Mouse (Mus musculus): ENCODE data around the gene Epn2. TPM values are rescaled to one million over a fixed set of nuclear protein-coding genes. Genes with fewer than 3 reads are reported as not detected.

Epn2 gene
- polyA plus RNA-seq, 1 experiment from 2014 or later = 31.0 TPM

DNA sequence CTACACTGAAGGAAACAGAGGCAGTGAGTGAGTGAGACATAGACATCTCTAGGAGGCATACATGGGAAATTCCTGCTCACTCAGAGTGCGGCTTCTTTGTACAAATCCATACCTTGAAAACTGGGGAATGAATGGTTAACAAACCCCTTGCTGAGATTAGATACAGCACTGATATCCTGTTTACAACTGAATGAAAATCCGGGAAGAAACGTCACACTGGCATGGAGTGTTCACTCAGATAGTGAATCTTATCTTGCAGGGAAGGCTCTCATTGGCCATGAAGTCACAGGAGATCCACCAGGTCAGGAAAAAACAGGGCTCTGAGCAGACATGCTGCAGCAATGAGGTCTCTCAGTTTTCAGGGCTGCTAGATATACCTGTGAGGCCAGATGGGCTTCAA, 42.5 kb downstream of the Epn2 start:
- H3K4me3 ChIP-seq (replicated peaks) = no peak overlapping the region
- H3K9ac ChIP-seq = no peak overlapping the region
- H3K4me2 ChIP-seq (replicated peaks) = no peak overlapping the region
- H3K27me3 ChIP-seq = no peaks in the 10 kb centered on the region
- 63% methylated on average over 3 of the region's 3 CpGs for WGBS
- H3K27ac ChIP-seq (replicated peaks) = no peak overlapping the region
- no peaks in the 10 kb centered on the region for H3K4me1 ChIP-seq
- H3K36me3 ChIP-seq = 0 out of 2 replicates have a peak, but pooled peaks cover 20% of the 10 kb centered on the region
- no peaks in the 10 kb centered on the region for H3K9me3 ChIP-seq (replicated peaks)
- ATAC-seq (ENCODE audit: insufficient number of reproducible peaks, low FRiP score, low TSS enrichment, low read depth) = no peak

DNA sequence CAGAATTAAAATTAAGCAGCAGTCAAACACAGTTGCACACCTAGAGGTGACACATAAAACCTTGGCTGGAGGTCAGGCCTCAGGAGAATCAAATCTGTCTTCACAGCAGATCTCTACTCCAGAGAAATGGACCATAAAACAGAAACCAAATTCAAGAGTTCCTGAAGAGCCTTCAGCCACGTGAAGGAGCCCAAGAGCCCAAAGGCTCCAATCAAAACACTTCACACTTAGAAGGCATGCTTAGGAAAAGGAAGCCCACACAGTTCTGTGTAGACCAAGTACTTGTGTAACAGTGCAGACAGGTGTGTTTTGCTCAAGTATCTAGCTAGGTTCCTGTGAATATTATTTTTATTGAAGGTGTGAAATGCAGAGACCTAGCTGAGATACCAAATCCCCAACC, 44.0 kb downstream of the Epn2 start:
- H3K9me3 ChIP-seq (replicated peaks) = no peaks in the 10 kb centered on the region
- 61% methylated on average over 1 of the region's 1 CpGs for WGBS
- H3K27ac ChIP-seq (replicated peaks) = no peak overlapping the region
- no peak overlapping the region for H3K9ac ChIP-seq
- H3K4me1 ChIP-seq = no peaks in the 10 kb centered on the region
- H3K27me3 ChIP-seq = no peaks in the 10 kb centered on the region
- 0 out of 2 replicates have a peak, but pooled peaks cover 24% of the 10 kb centered on the region for H3K36me3 ChIP-seq
- ATAC-seq (ENCODE audit: insufficient number of reproducible peaks, low FRiP score, low TSS enrichment, low read depth) = no peak
- no peak overlapping the region for H3K4me2 ChIP-seq (replicated peaks)
- no peak overlapping the region for H3K4me3 ChIP-seq (replicated peaks)

DNA sequence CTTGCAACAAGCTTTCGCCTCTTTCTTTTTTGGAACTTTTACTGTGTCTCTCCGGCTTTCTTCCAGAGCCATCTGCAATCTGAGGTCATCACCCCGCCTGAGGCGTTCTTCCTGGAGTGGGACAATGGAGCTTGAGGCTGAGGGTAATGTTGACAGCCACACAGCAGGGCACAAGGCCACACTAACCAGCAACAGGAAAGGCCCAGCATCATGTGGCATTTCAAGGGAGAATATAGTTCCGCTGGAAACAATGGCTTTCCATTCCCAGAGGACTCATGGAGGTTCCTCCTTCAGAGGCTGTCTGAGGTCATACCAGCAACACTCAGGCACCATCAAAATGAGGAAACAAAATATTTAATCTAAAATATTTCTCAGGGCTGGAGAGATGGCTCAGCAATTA, 45.9 kb downstream of the Epn2 start:
- ATAC-seq (ENCODE audit: insufficient number of reproducible peaks, low FRiP score, low TSS enrichment, low read depth) = no peak
- no peaks in the 10 kb centered on the region for H3K4me1 ChIP-seq
- H3K36me3 ChIP-seq = 0 out of 2 replicates have a peak, but pooled peaks cover 20% of the 10 kb centered on the region
- H3K4me3 ChIP-seq (replicated peaks) = no peak overlapping the region
- no peaks in the 10 kb centered on the region for H3K9me3 ChIP-seq (replicated peaks)
- WGBS = 63% methylated on average over 5 of the region's 5 CpGs
- H3K27me3 ChIP-seq = no peaks in the 10 kb centered on the region
- H3K9ac ChIP-seq = no peak overlapping the region
- H3K4me2 ChIP-seq (replicated peaks) = no peak overlapping the region
- no peak overlapping the region for H3K27ac ChIP-seq (replicated peaks)

GRCm38 (mm10) chr11:61532820-61533219, 46.7 kb downstream of the Epn2 start:
- 87% methylated on average over 2 of the region's 2 CpGs for WGBS
- Histone ChIP-seq H3K9ac (no peak overlapping the region), H3K4me3 (replicated peaks) (no peak overlapping the region), H3K27ac (replicated peaks) (no peak overlapping the region), H3K27me3 (no peaks in the 10 kb centered on the region), H3K4me2 (replicated peaks) (no peak overlapping the region), H3K9me3 (replicated peaks) (no peaks in the 10 kb centered on the region), H3K4me1 (no peaks in the 10 kb centered on the region), H3K36me3 (0 out of 2 replicates have a peak, but pooled peaks cover 24% of the 10 kb centered on the region)
- no peak for ATAC-seq (ENCODE audit: insufficient number of reproducible peaks, low FRiP score, low TSS enrichment, low read depth)

- no peak for ATAC-seq (ENCODE audit: insufficient number of reproducible peaks, low FRiP score, low TSS enrichment, low read depth)
- no peak overlapping the region for H3K9ac ChIP-seq
- 60% methylated on average over 4 of the region's 4 CpGs for WGBS
- H3K4me2 ChIP-seq (replicated peaks) = no peak overlapping the region
- no peaks in the 10 kb centered on the region for H3K9me3 ChIP-seq (replicated peaks)
- H3K27ac ChIP-seq (replicated peaks) = no peak overlapping the region
- 0 out of 2 replicates have a peak, but pooled peaks cover 24% of the 10 kb centered on the region for H3K36me3 ChIP-seq
- no peak overlapping the region for H3K4me3 ChIP-seq (replicated peaks)
- H3K4me1 ChIP-seq = no peaks in the 10 kb centered on the region
- H3K27me3 ChIP-seq = no peaks in the 10 kb centered on the region
These were observed 50.2 kb downstream of the Epn2 start for GRCm38 (mm10) chr11:61529268-61529713.

DNA sequence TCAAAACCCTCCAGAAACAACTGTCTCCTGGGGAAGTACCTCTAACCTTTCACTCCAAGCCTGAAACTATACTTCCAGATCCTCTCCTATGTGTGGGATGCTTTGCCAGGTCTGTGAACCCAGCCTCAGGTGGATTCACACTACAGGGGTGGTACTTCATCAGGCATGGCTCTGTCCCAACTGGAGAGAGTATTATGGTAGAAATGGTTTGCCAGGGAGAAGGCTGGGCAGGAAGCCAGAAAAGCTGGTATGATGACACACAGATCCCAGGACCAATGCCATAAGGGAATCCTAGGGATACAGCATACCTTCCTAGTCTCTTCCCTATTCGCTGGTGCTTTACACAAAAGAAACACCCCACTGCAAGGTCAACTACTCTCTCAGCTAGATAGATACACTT, 52.6 kb downstream of the Epn2 start:
- ATAC-seq (ENCODE audit: insufficient number of reproducible peaks, low FRiP score, low TSS enrichment, low read depth) = no peak
- 89% methylated on average over 1 of the region's 1 CpGs for WGBS
- Histone ChIP-seq H3K9ac (no peak overlapping the region), H3K4me3 (replicated peaks) (no peak overlapping the region), H3K27ac (replicated peaks) (no peak overlapping the region), H3K4me1 (no peaks in the 10 kb centered on the region), H3K27me3 (no peaks in the 10 kb centered on the region), H3K9me3 (replicated peaks) (no peaks in the 10 kb centered on the region), H3K4me2 (replicated peaks) (no peak overlapping the region), H3K36me3 (peaks cover 30% of the 10 kb centered on the region)

- Histone ChIP-seq H3K4me3 (replicated peaks) (no peak overlapping the region), H3K9ac (no peak overlapping the region)
These were observed 59.9 kb downstream of the Epn2 start for GRCm38 (mm10) chr11:61519484-61520107.

GRCm38 (mm10) chr11:61518871-61519270, 60.6 kb downstream of the Epn2 start:
- H3K9ac ChIP-seq = no peak overlapping the region
- 84% methylated on average over 3 of the region's 3 CpGs for WGBS
- ATAC-seq (ENCODE audit: insufficient number of reproducible peaks, low FRiP score, low TSS enrichment, low read depth) = no peak
- H3K9me3 ChIP-seq (replicated peaks) = no peaks in the 10 kb centered on the region
- no peak overlapping the region for H3K4me2 ChIP-seq (replicated peaks)
- H3K4me3 ChIP-seq (replicated peaks) = no peak overlapping the region
- H3K27ac ChIP-seq (replicated peaks) = no peak overlapping the region
- no peaks in the 10 kb centered on the region for H3K27me3 ChIP-seq
- H3K36me3 ChIP-seq = peaks cover 64% of the 10 kb centered on the region
- H3K4me1 ChIP-seq = no peaks in the 10 kb centered on the region

More at GRCm38 (mm10) chr11:61519484-61520107, 59.9 kb downstream of the Epn2 start:
- H3K4me2 ChIP-seq (replicated peaks) = no peak overlapping the region
- no peak overlapping the region for H3K27ac ChIP-seq (replicated peaks)
- WGBS = 93% methylated on average over 3 of the region's 3 CpGs
- H3K36me3 ChIP-seq = peaks cover 64% of the 10 kb centered on the region
- no peaks in the 10 kb centered on the region for H3K27me3 ChIP-seq
- H3K4me1 ChIP-seq = no peaks in the 10 kb centered on the region
- ATAC-seq (ENCODE audit: insufficient number of reproducible peaks, low FRiP score, low TSS enrichment, low read depth) = no peak
- H3K9me3 ChIP-seq (replicated peaks) = no peaks in the 10 kb centered on the region

GRCm38 (mm10) chr11:61517971-61518370, 61.5 kb downstream of the Epn2 start:
- Histone ChIP-seq H3K4me2 (replicated peaks) (no peak overlapping the region), H3K4me3 (replicated peaks) (no peak overlapping the region), H3K36me3 (peaks cover 64% of the 10 kb centered on the region), H3K9me3 (replicated peaks) (no peaks in the 10 kb centered on the region), H3K27ac (replicated peaks) (no peak overlapping the region), H3K9ac (no peak overlapping the region), H3K4me1 (no peaks in the 10 kb centered on the region), H3K27me3 (no peaks in the 10 kb centered on the region)
- 71% methylated on average over 1 of the region's 1 CpGs for WGBS
- no peak for ATAC-seq (ENCODE audit: insufficient number of reproducible peaks, low FRiP score, low TSS enrichment, low read depth)

DNA sequence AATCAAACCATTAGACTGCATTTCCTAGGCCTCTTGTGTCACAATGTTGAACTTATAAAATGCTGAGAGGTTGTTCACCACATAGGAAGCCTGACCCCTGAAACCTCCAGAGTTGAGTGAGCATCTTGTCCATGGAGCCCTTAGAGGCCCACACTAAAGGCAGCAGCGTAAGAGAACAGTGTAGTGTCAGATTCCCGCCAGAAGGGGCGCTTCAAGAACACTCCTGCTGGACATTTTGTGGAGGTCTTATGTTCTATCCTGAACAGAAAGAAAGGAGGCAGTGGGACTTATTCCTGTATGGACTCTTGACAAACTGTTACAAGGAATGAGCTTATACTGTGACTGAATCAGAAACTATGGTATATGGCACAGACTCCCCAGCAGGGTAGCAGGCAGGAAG, 64.5 kb downstream of the Epn2 start:
- Histone ChIP-seq H3K4me3 (replicated peaks) (no peak overlapping the region), H3K27ac (replicated peaks) (no peak overlapping the region), H3K36me3 (peaks cover 39% of the 10 kb centered on the region), H3K27me3 (no peaks in the 10 kb centered on the region), H3K9me3 (replicated peaks) (no peaks in the 10 kb centered on the region), H3K4me1 (no peaks in the 10 kb centered on the region), H3K9ac (no peak overlapping the region), H3K4me2 (replicated peaks) (no peak overlapping the region)
- WGBS = 35% methylated on average over 3 of the region's 3 CpGs
- no peak for ATAC-seq (ENCODE audit: insufficient number of reproducible peaks, low FRiP score, low TSS enrichment, low read depth)

DNA sequence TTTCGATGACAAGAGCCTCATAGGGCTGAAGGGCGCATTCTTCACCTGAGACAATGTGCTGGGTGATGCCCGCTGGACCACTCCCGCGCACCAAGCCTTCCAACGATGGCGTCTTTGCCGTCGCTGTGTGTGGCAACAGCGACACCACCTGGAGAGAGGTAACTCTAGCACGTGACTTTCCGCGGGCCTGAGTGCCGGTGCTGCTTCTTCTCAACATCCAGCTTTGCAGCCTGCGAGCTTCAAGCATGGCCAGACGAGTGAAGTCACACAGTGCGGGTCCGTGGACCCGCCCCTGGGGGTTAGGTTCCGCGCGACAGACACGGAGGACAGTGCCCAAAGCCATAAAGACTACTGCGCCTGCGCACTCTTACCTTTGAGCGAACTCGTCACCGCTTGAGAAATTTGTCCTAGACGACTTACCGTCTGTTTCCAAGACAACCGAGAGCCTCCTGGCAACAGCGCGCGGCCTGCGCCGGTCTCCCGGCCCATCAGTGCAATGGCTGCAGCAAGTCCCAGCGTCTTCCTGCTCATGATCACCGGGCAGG, 74.7 kb downstream of the Epn2 start, which contains the start of gene B9d1:
Gene B9d1 (plus strand): TSS at position 432 of the 545 bp plus-strand sequence.
- Histone ChIP-seq H3K4me3 (replicated peaks) (peak within 1 kb of the TSS; percentile 67), H3K36me3 (peaks cover 6% of the 10 kb centered on the region; the same call in 1 of the 2 replicates), H3K9me3 (replicated peaks) (no peaks in the 10 kb centered on the region), H3K27ac (replicated peaks) (peak within 1 kb of the TSS; percentile 83), H3K9ac (peak within 1 kb of the TSS; percentile 61), H3K27me3 (no peaks in the 10 kb centered on the region), H3K4me1 (peaks cover 14% of the 10 kb centered on the region), H3K4me2 (replicated peaks) (peak within 1 kb of the TSS; percentile 75)
- ATAC-seq (ENCODE audit: insufficient number of reproducible peaks, low FRiP score, low TSS enrichment, low read depth) = peak; percentile 85
- WGBS = under 1% methylated on average over 39 of the region's 39 CpGs

DNA sequence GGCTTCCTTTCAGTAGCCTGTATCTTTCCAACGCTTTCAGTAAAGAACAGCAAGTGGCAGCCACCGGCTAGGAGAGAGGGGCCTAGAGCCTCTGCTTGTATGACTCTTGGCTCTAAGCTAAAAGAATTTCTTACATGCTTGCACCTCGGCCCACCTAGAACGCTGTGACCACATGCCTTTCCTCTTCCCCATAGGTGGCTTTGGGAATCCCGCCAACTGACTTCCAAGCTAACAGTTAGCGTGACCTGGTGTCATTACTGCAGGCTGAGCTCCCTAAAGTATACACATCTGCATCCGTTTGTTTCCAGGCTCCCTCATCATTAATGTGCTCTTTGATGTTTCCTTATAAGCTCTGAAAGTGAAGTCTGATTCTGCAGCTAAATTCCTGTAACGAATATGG, 75.6 kb downstream of the Epn2 start:
- WGBS = 49% methylated on average over 8 of the region's 8 CpGs
- H3K4me2 ChIP-seq (replicated peaks) = peak overlapping the region; percentile 75; the same call in 1 of the 2 replicates
- no peak for ATAC-seq (ENCODE audit: insufficient number of reproducible peaks, low FRiP score, low TSS enrichment, low read depth)
- H3K9me3 ChIP-seq (replicated peaks) = no peaks in the 10 kb centered on the region
- no peak overlapping the region for H3K27ac ChIP-seq (replicated peaks)
- no peaks in the 10 kb centered on the region for H3K36me3 ChIP-seq
- H3K27me3 ChIP-seq = no peaks in the 10 kb centered on the region
- H3K4me1 ChIP-seq = peaks cover 14% of the 10 kb centered on the region
- no peak overlapping the region for H3K9ac ChIP-seq
- no peak overlapping the region for H3K4me3 ChIP-seq (replicated peaks)
